32 mouse cellular contexts compared by ENCODE assay signal in the genomic region with DNA sequence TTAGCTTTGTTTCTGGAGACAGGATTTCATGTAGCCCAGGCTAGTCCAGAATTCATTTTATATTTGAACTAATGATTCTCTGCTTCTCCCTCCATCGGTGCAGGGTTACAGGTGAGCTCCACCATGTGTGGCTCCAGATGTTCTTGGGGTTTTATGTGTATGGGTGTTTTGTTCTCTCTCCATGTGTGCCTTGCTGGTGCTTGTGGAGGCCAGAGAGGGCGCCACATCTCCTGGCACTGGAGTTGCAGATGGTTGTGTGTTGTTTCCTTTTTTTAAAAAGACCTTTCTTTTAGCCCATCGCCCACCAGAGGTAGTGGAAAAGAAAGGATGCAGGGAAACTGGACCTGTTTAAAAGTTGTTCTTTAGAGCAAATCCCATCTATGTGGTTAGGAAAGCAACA. TPM values are rescaled to one million over a fixed set of nuclear protein-coding genes. Genes with fewer than 3 reads are reported as not detected.
DNase-seq lines count a peak whose midpoint lies in the region; ATAC-seq and TF ChIP-seq lines count a peak whose summit lies in the region.
"Had no signal": no experiment of that assay in that cellular context is flagged by ENCODE, and none has a peak within 500 bp of the region (broad histone marks: within the 10 kb centered on the region; RNA-seq: fewer than 3 reads in every experiment).

No protein-coding gene starts in this region.

- no peaks in the 10 kb centered on the region for H3K4me1 ChIP-seq in intestine, postnatal 0 days (replicated peaks; ENCODE audit: control insufficient read depth, insufficient read depth, low read length)
- no peaks in the 10 kb centered on the region for H3K4me1 ChIP-seq in intestine, embryonic 15.5 days (replicated peaks)
- no peaks in the 10 kb centered on the region for H3K4me1 ChIP-seq in lung, postnatal 0 days (ENCODE audit: insufficient read depth, low read depth, low read length)
- H3K4me1 ChIP-seq in lung, adult 2 months (ENCODE audit: control insufficient read depth, insufficient read depth, low read length) = no peaks in the 10 kb centered on the region
- H3K4me1 ChIP-seq: heart, embryonic 10.5 days; heart, embryonic 15.5 days; hindbrain, embryonic 13.5 days; midbrain, embryonic 15.5 days; neural tube, embryonic 13.5 days had no signal

- no peak for ATAC-seq in intestine, postnatal 0 days
- ATAC-seq in intestine, embryonic 15.5 days = no peak
- no peak for ATAC-seq in lung, postnatal 0 days
- ATAC-seq: activated CD4-positive, CD25-positive, alpha-beta regulatory T cell, adult 4 months; midbrain, embryonic 15.5 days had no signal

- TF ChIP-seq CTCF in intestine, postnatal 0 days (IDR thresholded peaks at IDR 0.05; ENCODE audit: low read depth) = peak; percentile 25
- TF ChIP-seq CTCF in lung, postnatal 0 days (IDR thresholded peaks at IDR 0.05) = peak; percentile 35
- TF ChIP-seq CTCF in lung, adult 2 months (IDR thresholded peaks at IDR 0.05; ENCODE audit: insufficient read depth, low read length) = no peak

- no peaks in the 10 kb centered on the region for H3K9me3 ChIP-seq in intestine, postnatal 0 days (ENCODE audit: control insufficient read depth)
- no peaks in the 10 kb centered on the region for H3K9me3 ChIP-seq in intestine, embryonic 15.5 days
- no peaks in the 10 kb centered on the region for H3K9me3 ChIP-seq in lung, postnatal 0 days (ENCODE audit: low read length)
- H3K9me3 ChIP-seq: embryonic facial prominence, embryonic 10.5 days; embryonic facial prominence, embryonic 15.5 days; heart, embryonic 10.5 days; heart, embryonic 15.5 days; hindbrain, embryonic 13.5 days; kidney, embryonic 15.5 days; limb, embryonic 12.5 days; midbrain, embryonic 15.5 days; neural tube, embryonic 13.5 days had no signal

- no peak for TF ChIP-seq POLR2A in lung, adult 2 months (IDR thresholded peaks at IDR 0.05; ENCODE audit: borderline replicate concordance, extremely low read depth, low read depth, low read length)

- no peak overlapping the region for H3K27ac ChIP-seq in intestine, postnatal 0 days (ENCODE audit: low read depth, low read length)
- H3K27ac ChIP-seq in intestine, embryonic 15.5 days = no peak overlapping the region
- H3K27ac ChIP-seq in lung, postnatal 0 days (ENCODE audit: low read length) = no peak overlapping the region
- H3K27ac ChIP-seq: embryonic facial prominence, embryonic 10.5 days; embryonic facial prominence, embryonic 15.5 days; heart, embryonic 10.5 days; heart, embryonic 15.5 days; hindbrain, embryonic 13.5 days; kidney, embryonic 15.5 days; limb, embryonic 12.5 days; macrophage; midbrain, embryonic 15.5 days; neural tube, embryonic 13.5 days had no signal

- H3K4me2 ChIP-seq in intestine, postnatal 0 days (replicated peaks; ENCODE audit: low read depth) = no peak overlapping the region
- H3K4me2 ChIP-seq in intestine, embryonic 15.5 days (replicated peaks) = no peak overlapping the region
- H3K4me2 ChIP-seq in lung, postnatal 0 days (replicated peaks; ENCODE audit: low read depth, low read length) = no peak overlapping the region
- H3K4me2 ChIP-seq: embryonic facial prominence, embryonic 15.5 days; heart, embryonic 15.5 days; hindbrain, embryonic 13.5 days; kidney, embryonic 15.5 days; limb, embryonic 12.5 days; midbrain, embryonic 15.5 days; neural tube, embryonic 13.5 days had no signal

- H3K27me3 ChIP-seq in intestine, postnatal 0 days (replicated peaks; ENCODE audit: control insufficient read depth, insufficient read depth, low read length) = no peaks in the 10 kb centered on the region
- peaks cover under 1% of the 10 kb centered on the region; the same call in 1 of the 2 replicates for H3K27me3 ChIP-seq in intestine, embryonic 15.5 days (replicated peaks)
- H3K27me3 ChIP-seq in lung, postnatal 0 days (replicated peaks; ENCODE audit: insufficient read depth, low read length) = no peaks in the 10 kb centered on the region
- H3K27me3 ChIP-seq: embryonic facial prominence, embryonic 15.5 days; neural tube, embryonic 13.5 days had no signal

- no peak overlapping the region for H3K9ac ChIP-seq in intestine, postnatal 0 days (ENCODE audit: low read depth, low read length)
- H3K9ac ChIP-seq in intestine, embryonic 15.5 days = no peak overlapping the region
- H3K9ac ChIP-seq in lung, postnatal 0 days (replicated peaks; ENCODE audit: low read depth) = no peak overlapping the region
- H3K9ac ChIP-seq: embryonic facial prominence, embryonic 15.5 days; heart, embryonic 15.5 days; hindbrain, embryonic 13.5 days; kidney, embryonic 15.5 days; limb, embryonic 12.5 days; midbrain, embryonic 15.5 days; neural tube, embryonic 13.5 days had no signal

- 81% methylated on average over 3 of the region's 3 CpGs for WGBS in intestine, postnatal 0 days
- WGBS in intestine, embryonic 15.5 days = 87% methylated on average over 3 of the region's 3 CpGs
- 75% methylated on average over 3 of the region's 3 CpGs for WGBS in lung, postnatal 0 days
- 81% methylated on average over 3 of the region's 3 CpGs for WGBS in lung, adult 2 months

- no peaks in the 10 kb centered on the region for H3K36me3 ChIP-seq in intestine, postnatal 0 days (ENCODE audit: control insufficient read depth, insufficient read depth)
- no peaks in the 10 kb centered on the region for H3K36me3 ChIP-seq in intestine, embryonic 15.5 days
- no peaks in the 10 kb centered on the region for H3K36me3 ChIP-seq in lung, postnatal 0 days (ENCODE audit: insufficient read depth, low read length)
- H3K36me3 ChIP-seq: embryonic facial prominence, embryonic 10.5 days; embryonic facial prominence, embryonic 15.5 days; heart, embryonic 10.5 days; heart, embryonic 15.5 days; hindbrain, embryonic 13.5 days; kidney, embryonic 15.5 days; limb, embryonic 12.5 days; midbrain, embryonic 15.5 days; neural tube, embryonic 13.5 days had no signal

- TF ChIP-seq EP300 in lung, postnatal 0 days (IDR thresholded peaks at IDR 0.05) = no peak

- no peak overlapping the region for H3K4me3 ChIP-seq in intestine, postnatal 0 days (ENCODE audit: low read depth, low read length)
- no peak overlapping the region for H3K4me3 ChIP-seq in intestine, embryonic 15.5 days (replicated peaks)
- no peak overlapping the region for H3K4me3 ChIP-seq in lung, postnatal 0 days (ENCODE audit: low read depth, low read length)
- H3K4me3 ChIP-seq in lung, adult 2 months (replicated peaks; ENCODE audit: extremely low read depth, low read depth, low read length) = no peak overlapping the region
- H3K4me3 ChIP-seq: embryonic facial prominence, embryonic 10.5 days; embryonic facial prominence, embryonic 15.5 days; heart, embryonic 10.5 days; heart, embryonic 15.5 days; hindbrain, embryonic 13.5 days; kidney, embryonic 15.5 days; limb, embryonic 12.5 days; midbrain, embryonic 15.5 days; neural tube, embryonic 13.5 days had no signal

- no peak for DNase-seq in lung, postnatal 0 days (ENCODE audit: low spot score)
- DNase-seq in lung, adult 2 months = no peak
- peak; percentile 47 for DNase-seq in ES-CJ7 (ENCODE audit: low read depth, low spot score)
- peak; percentile 45 for DNase-seq in ZHBTc4 (ENCODE audit: low read depth, low spot score)
- no peak for DNase-seq in kidney, postnatal 10 days
- DNase-seq: adrenal gland, adult 2 months; B cell, adult 2 months; cerebellum, adult 2 months; cerebellum, postnatal 25 days; gastrocnemius, postnatal 25 days; heart, adult 11 months; heart, postnatal 4 days; kidney, adult 11 months; kidney, postnatal 4 days; lung, postnatal 10 days; right cerebral cortex, postnatal 4 days; thymus, adult 2 months; thymus, postnatal 36 days had no signal

RNA-seq across cellular contexts. Expression of a gene that starts 13.9 kb away (rescaled TPM):
- 0.22 and 0.43 TPM in 2 replicates for polyA plus RNA-seq in intestine, postnatal 0 days (2015; fragmentation: Nextera tagmentation; extraction: Ambion mirVana)
- polyA plus RNA-seq in intestine, embryonic 15.5 days (2015; fragmentation: Nextera tagmentation; extraction: Ambion mirVana) = 0.46 and 0.58 TPM in 2 replicates
- 1.2 and 1.5 TPM in 2 replicates for polyA plus RNA-seq in lung, postnatal 0 days (2015; fragmentation: Nextera tagmentation; extraction: Ambion mirVana)
- 6.6 and 9.2 TPM in 2 replicates for polyA plus RNA-seq in lung, adult 2 months (2012; rRNA removed)
- polyA plus RNA-seq: activated CD4-positive, CD25-positive, alpha-beta regulatory T cell, adult 4 months; liver, embryonic 16.5 days; macrophage had no signal

RNA-seq across cellular contexts. Expression of a gene that starts 59.3 kb away (rescaled TPM):
- polyA plus RNA-seq in intestine, postnatal 0 days (2015; fragmentation: Nextera tagmentation; extraction: Ambion mirVana) = 7.2 and 7.4 TPM in 2 replicates
- 14.5 and 15.8 TPM in 2 replicates for polyA plus RNA-seq in intestine, embryonic 15.5 days (2015; fragmentation: Nextera tagmentation; extraction: Ambion mirVana)
- 0.43 and 0.50 TPM in 2 replicates for polyA plus RNA-seq in lung, postnatal 0 days (2015; fragmentation: Nextera tagmentation; extraction: Ambion mirVana)
- 1.9 TPM in 2 replicates for polyA plus RNA-seq in lung, adult 2 months (2012; rRNA removed)
- polyA plus RNA-seq: activated CD4-positive, CD25-positive, alpha-beta regulatory T cell, adult 4 months had no signal

Comparison
In these comparisons a context has a peak if more than half of its experiments do, and no peak if none do; other contexts are left out.
1. DNase-seq: peak in ES-CJ7 (single experiment) and ZHBTc4 (single experiment); none in lung, postnatal 0 days (single experiment), lung, adult 2 months (single experiment) and kidney, postnatal 10 days (single experiment).